Mouse (Mus musculus) olfactory bulb, adult 2 months (tissue): ENCODE results near the gene Cfl2. TPM values are rescaled to one million over a fixed set of nuclear protein-coding genes. Genes with fewer than 3 reads are reported as not detected.
"Not testable (repeated sequence)": the region's sequence is repeated elsewhere in the genome, so short reads cannot be mapped to it uniquely, and the experiment has no call there.

Source experiments
- H3K27ac ChIP-seq: fragments of 200-500 bp; 2 replicates; pipeline ENCODE4 v1.5.1; 2012; ENCODE audit warnings: low read depth, low read length; ENCODE audit not compliant: insufficient read depth
- H3K4me1 ChIP-seq: fragments of 200-500 bp; 2 replicates; pipeline ENCODE4 v1.6.1; 2012; ENCODE audit warnings: low read length; ENCODE audit not compliant: control insufficient read depth, insufficient read depth
- H3K4me3 ChIP-seq: fragments of 200-500 bp; 2 replicates; pipeline ENCODE4 v1.5.1; 2012; ENCODE audit warnings: mild to moderate bottlenecking, low read depth, low read length, moderate library complexity; ENCODE audit not compliant: insufficient read depth
- CTCF ChIP-seq: fragments of 200-500 bp; IDR thresholded peaks from 2 replicates; pipeline ENCODE4 v1.5.1; 2012; ENCODE audit warnings: low read depth, mild to moderate bottlenecking, low read length, moderate library complexity; ENCODE audit not compliant: insufficient read depth
- POLR2A ChIP-seq: fragments of 200-500 bp; IDR thresholded peaks from 2 replicates; pipeline ENCODE4 v1.6.1; 2012; ENCODE audit warnings: mild to moderate bottlenecking, low read depth, low read length, moderate library complexity; ENCODE audit not compliant: insufficient read depth
- WGBS: fragments of 180-500 bp; shearing (Covaris S2); methylation state at CpG from one replicate; pipeline ENCODE4 v1.1.7; 2018; 5-methylcytosine and 5-hydroxymethylcytosine counted together
- polyA plus RNA-seq: library from polyadenylated mRNA; stranded (reverse); fragments of >200 nt; gene quantifications from 2 replicates; pipeline ENCODE4 v1.2.4, GENCODE M21; 2012; ENCODE audit warnings: low replicate concordance; ENCODE audit not compliant: missing spikeins, insufficient read depth, insufficient read length

The Cfl2 gene
- polyA plus RNA-seq, 1 experiment: not detected

GRCm38 (mm10) chr12:54833856-54834399 lies 28.7 kb downstream of the Cfl2 start:
- H3K27ac ChIP-seq: 0 out of 2 replicates have a peak overlapping the region, but pooled peaks have one; percentile 1
- H3K4me1 ChIP-seq: peaks cover 8% of the 10 kb centered on the region
- TF ChIP-seq CTCF: no peak
- no peak for TF ChIP-seq POLR2A
- WGBS: 40% methylated on average over 9 of the region's 9 CpGs
- no peak overlapping the region for H3K4me3 ChIP-seq

- not testable (repeated sequence) for H3K4me3 ChIP-seq, H3K27ac ChIP-seq, H3K4me1 ChIP-seq
- 92% methylated on average over 1 of the region's 1 CpGs for WGBS
Observed at GRCm38 (mm10) chr12:54831927-54832326, 30.8 kb downstream of the Cfl2 start.

GRCm38 (mm10) chr12:54830574-54830973 lies 32.1 kb downstream of the Cfl2 start:
- no peak overlapping the region for H3K27ac ChIP-seq
- no peak overlapping the region for H3K4me3 ChIP-seq
- 9% methylated on average over 6 of the region's 6 CpGs for WGBS
- TF ChIP-seq POLR2A (no peak), CTCF (peak; percentile 49)
- peaks cover 3% of the 10 kb centered on the region for H3K4me1 ChIP-seq

- H3K4me3 ChIP-seq: no peak overlapping the region
- H3K4me1 ChIP-seq: peaks cover 3% of the 10 kb centered on the region
- no peak overlapping the region for H3K27ac ChIP-seq
- TF ChIP-seq CTCF: no peak
- no peak for TF ChIP-seq POLR2A
- 47% methylated on average over 5 of the region's 5 CpGs for WGBS
Observed at GRCm38 (mm10) chr12:54829876-54830275, 32.8 kb downstream of the Cfl2 start.

- TF ChIP-seq CTCF (no peak), POLR2A (no peak)
- 81% methylated on average over 1 of the region's 1 CpGs for WGBS
Observed at GRCm38 (mm10) chr12:54828043-54828442, 34.6 kb downstream of the Cfl2 start.

GRCm38 (mm10) chr12:54825202-54825601 lies 37.5 kb downstream of the Cfl2 start:
- 97% methylated on average over 3 of the region's 3 CpGs for WGBS
- no peak for TF ChIP-seq CTCF
- no peak for TF ChIP-seq POLR2A
- Histone ChIP-seq H3K4me1 (no peaks in the 10 kb centered on the region), H3K4me3 (no peak overlapping the region), H3K27ac (no peak overlapping the region)

More at GRCm38 (mm10) chr12:54828043-54828442, 34.6 kb downstream of the Cfl2 start:
- no peak overlapping the region for H3K4me3 ChIP-seq
- H3K27ac ChIP-seq: no peak overlapping the region
- no peaks in the 10 kb centered on the region for H3K4me1 ChIP-seq

- Histone ChIP-seq H3K4me1 (no peaks in the 10 kb centered on the region), H3K27ac (no peak overlapping the region), H3K4me3 (no peak overlapping the region)
- 40% methylated on average over 4 of the region's 4 CpGs for WGBS
- TF ChIP-seq CTCF (no peak), POLR2A (no peak)
Observed at GRCm38 (mm10) chr12:54822836-54823426, 39.7 kb downstream of the Cfl2 start.

GRCm38 (mm10) chr12:54820684-54821161 lies 42.0 kb downstream of the Cfl2 start:
- TF ChIP-seq POLR2A: no peak
- TF ChIP-seq CTCF: no peak
- no peaks in the 10 kb centered on the region for H3K4me1 ChIP-seq
- H3K4me3 ChIP-seq: no peak overlapping the region
- no peak overlapping the region for H3K27ac ChIP-seq
- 70% methylated on average over 2 of the region's 2 CpGs for whole genome bisulfite sequencing

GRCm38 (mm10) chr12:54819181-54819935 lies 43.3 kb downstream of the Cfl2 start:
- no peaks in the 10 kb centered on the region for H3K4me1 ChIP-seq
- TF ChIP-seq POLR2A (no peak), CTCF (no peak)
- 78% methylated on average over 6 of the region's 6 CpGs for WGBS
- no peak overlapping the region for H3K4me3 ChIP-seq
- H3K27ac ChIP-seq: no peak overlapping the region
